Mouse (Mus musculus): ENCODE measurements around the gene Galnt18. TPM values are rescaled to one million over a fixed set of nuclear protein-coding genes. Genes with fewer than 3 reads are reported as not detected.

Gene Galnt18
- 3.7 TPM for polyA plus RNA-seq (2014; fragmentation: Illumina TruSeq; extraction: RNeasy Lipid Tissue Mini Kit (QIAGEN cat#74804); ENCODE audit: low read depth, low replicate concordance)

DNA sequence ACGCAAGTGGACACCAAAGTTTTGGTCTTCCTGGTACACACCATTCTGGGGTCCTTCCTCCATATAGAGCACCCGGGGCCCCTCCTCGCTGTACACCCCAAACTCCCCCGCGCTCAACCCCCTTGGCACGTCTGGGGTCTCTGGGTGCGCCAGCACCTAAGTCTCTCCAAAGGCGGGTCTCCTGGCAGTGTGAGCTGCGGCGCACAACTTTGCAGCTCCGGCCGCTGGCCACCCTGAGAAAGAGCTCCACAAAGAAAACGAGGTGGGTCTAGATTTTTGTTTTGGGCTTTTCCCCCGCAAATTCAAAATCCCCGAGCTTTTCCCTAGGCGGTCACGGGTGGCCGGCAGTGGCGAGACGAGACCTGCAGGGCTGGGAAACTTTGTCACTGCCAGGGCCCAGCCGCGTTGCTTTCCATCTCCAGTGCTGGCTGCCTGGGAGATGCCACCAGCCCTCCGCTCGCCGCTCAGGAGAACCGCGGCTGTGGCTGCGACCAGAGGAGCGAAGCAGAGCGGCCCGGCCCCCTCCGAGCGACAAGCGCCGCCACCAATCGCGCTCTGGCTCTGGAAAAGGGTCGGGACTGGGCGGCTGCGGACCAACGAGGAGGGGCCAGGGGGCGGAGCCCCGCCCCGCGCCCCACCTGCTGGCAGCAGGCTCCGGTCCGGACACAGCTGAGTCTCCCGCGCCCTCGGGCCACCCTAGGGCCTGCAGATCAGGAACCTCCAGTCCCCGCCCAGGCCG lies at the start of gene Galnt18:
TSS of gene Galnt18 (minus strand) at position 474 of the 739 bp plus-strand sequence.

Other genes with a start within 250 kb of the Galnt18 start
- gene Usp47, start 243.5 kb upstream of the Galnt18 start, polyA plus RNA-seq (2014; fragmentation: Illumina TruSeq; extraction: RNeasy Lipid Tissue Mini Kit (QIAGEN cat#74804); ENCODE audit: low read depth, low replicate concordance): 113 TPM